Mouse (Mus musculus) brain, embryonic 14.5 days (tissue): ENCODE measurements around the gene Lig1. TPM values are rescaled to one million over a fixed set of nuclear protein-coding genes. Genes with fewer than 3 reads are reported as not detected.

Experiments
- DNase-seq: peaks from one replicate; pipeline ENCODE4 v3.0.0-alpha.2; 2011; ENCODE audit warnings: low read depth
- CTCF ChIP-seq: fragments of 200-500 bp; IDR thresholded peaks from 2 replicates; pipeline ENCODE4 v1.5.1; 2012; ENCODE audit warnings: inconsistent platforms, mild to moderate bottlenecking, moderate library complexity, borderline replicate concordance; ENCODE audit not compliant: insufficient read depth, insufficient read length; ENCODE audit errors: extremely low read depth
- POLR2A ChIP-seq: fragments of 200-500 bp; IDR thresholded peaks from 2 replicates; pipeline ENCODE4 v1.6.1; 2012; ENCODE audit warnings: mild to moderate bottlenecking, inconsistent platforms, borderline replicate concordance; ENCODE audit not compliant: poor library complexity, insufficient read depth, insufficient read length, severe bottlenecking; ENCODE audit errors: extremely low read depth
- polyA plus RNA-seq: library from polyadenylated mRNA; depleted of rRNA; stranded (reverse); fragments of >200 nt; gene quantifications from 2 replicates; pipeline ENCODE4 v1.2.3, GENCODE M21; 2012; rRNA removed

Gene Lig1
- polyA plus RNA-seq, 1 experiment, result 41.8 TPM

- TF ChIP-seq CTCF (no peak), POLR2A (no peak)
- DNase-seq, result peak; percentile 39
These were observed 37.1 kb downstream of the Lig1 start for GRCm38 (mm10) chr7:13314095-13314597.

GRCm38 (mm10) chr7:13321424-13321823 lies 44.3 kb downstream of the Lig1 start:
- TF ChIP-seq POLR2A, result no peak
- no peak for TF ChIP-seq CTCF
- no peak for DNase-seq

GRCm38 (mm10) chr7:13324316-13324715 lies 47.2 kb downstream of the Lig1 start, which contains the start of gene Pla2g4c:
Pla2g4c (plus strand) TSS chr7:13324655.
- TF ChIP-seq CTCF (no peak), POLR2A (no peak)
- no peak for DNase-seq

GRCm38 (mm10) chr7:13330575-13330974 lies 53.5 kb downstream of the Lig1 start:
- DNase-seq, result no peak

GRCm38 (mm10) chr7:13355943-13356342 lies 78.9 kb downstream of the Lig1 start:
- DNase-seq, result peak; percentile 0

More at GRCm38 (mm10) chr7:13330575-13330974, 53.5 kb downstream of the Lig1 start:
- TF ChIP-seq CTCF, result no peak
- TF ChIP-seq POLR2A, result no peak

More at GRCm38 (mm10) chr7:13355943-13356342, 78.9 kb downstream of the Lig1 start:
- no peak for TF ChIP-seq CTCF
- no peak for TF ChIP-seq POLR2A

Other genes with a start within 250 kb of the Lig1 start
- gene Chmp2a, start 242.5 kb upstream of the Lig1 start, polyA plus RNA-seq, result 166 and 170 TPM in 2 replicates
- 373 and 391 TPM in 2 replicates for gene Ube2m, start 239.0 kb upstream of the Lig1 start, polyA plus RNA-seq
- 11.8 and 11.9 TPM in 2 replicates for gene Mzf1, start 222.5 kb upstream of the Lig1 start, polyA plus RNA-seq
- gene Vmn1r85, start 182.1 kb upstream of the Lig1 start, polyA plus RNA-seq, result 0.03 and 0.07 TPM in 2 replicates
- gene Vmn1r86, start 157.4 kb upstream of the Lig1 start, polyA plus RNA-seq, result 0.03 TPM in 1 of 2 replicates, not detected in the other
- gene Vmn1r87, start 137.1 kb upstream of the Lig1 start, polyA plus RNA-seq, result not detected in 2 replicates
- not detected in 2 replicates for gene Vmn1r88, start 117.7 kb upstream of the Lig1 start, polyA plus RNA-seq
- not detected in 2 replicates for gene Vmn1r89, start 64.3 kb upstream of the Lig1 start, polyA plus RNA-seq
- 8.5 and 14.9 TPM in 2 replicates for gene Zswim9, start 1.4 kb downstream of the Lig1 start, polyA plus RNA-seq
- gene Pla2g4c, start 47.4 kb downstream of the Lig1 start, polyA plus RNA-seq, result 2.7 and 3.5 TPM in 2 replicates
- gene Cabp5, start 120.8 kb downstream of the Lig1 start, polyA plus RNA-seq, result 0.23 and 0.52 TPM in 2 replicates
- not detected in 2 replicates for gene Bsph1, start 173.6 kb downstream of the Lig1 start, polyA plus RNA-seq